Mouse (Mus musculus) embryonic fibroblast, embryonic 13.5 days (primary cell): ENCODE measurements around the gene BC067074. TPM values are rescaled to one million over a fixed set of nuclear protein-coding genes. Genes with fewer than 3 reads are reported as not detected.

Source experiments
- H3K27ac ChIP-seq: 2 replicates; pipeline ENCODE4 v1.5.1; 2012; ENCODE audit warnings: low read length, control low read depth, inconsistent platforms; ENCODE audit not compliant: insufficient read depth
- H3K4me1 ChIP-seq: 2 replicates; pipeline ENCODE4 v1.6.1; 2011; ENCODE audit warnings: low read length; ENCODE audit not compliant: control insufficient read depth, insufficient read depth
- H3K4me3 ChIP-seq: 2 replicates; pipeline ENCODE4 v1.5.1; 2011; ENCODE audit warnings: mild to moderate bottlenecking, control low read depth, low read length; ENCODE audit not compliant: insufficient read depth
- CTCF ChIP-seq: IDR thresholded peaks from 2 replicates; pipeline ENCODE4 v1.5.1; 2011; ENCODE audit warnings: mild to moderate bottlenecking, control low read depth, low read length, moderate library complexity, borderline replicate concordance; ENCODE audit not compliant: insufficient read depth
- POLR2A ChIP-seq: IDR thresholded peaks from 2 replicates; pipeline ENCODE4 v1.6.1; 2011; ENCODE audit warnings: low read depth, mild to moderate bottlenecking, control low read depth, low read length, moderate library complexity
- polyA plus RNA-seq: library from polyadenylated mRNA; stranded (reverse); fragments of >200 nt; gene quantifications from 2 replicates; pipeline ENCODE4 v1.2.4, GENCODE M21; 2011; ENCODE audit warnings: low read depth; ENCODE audit not compliant: missing spikeins, insufficient read length

BC067074 gene
- polyA plus RNA-seq, 1 experiment, result 8.4 TPM

DNA sequence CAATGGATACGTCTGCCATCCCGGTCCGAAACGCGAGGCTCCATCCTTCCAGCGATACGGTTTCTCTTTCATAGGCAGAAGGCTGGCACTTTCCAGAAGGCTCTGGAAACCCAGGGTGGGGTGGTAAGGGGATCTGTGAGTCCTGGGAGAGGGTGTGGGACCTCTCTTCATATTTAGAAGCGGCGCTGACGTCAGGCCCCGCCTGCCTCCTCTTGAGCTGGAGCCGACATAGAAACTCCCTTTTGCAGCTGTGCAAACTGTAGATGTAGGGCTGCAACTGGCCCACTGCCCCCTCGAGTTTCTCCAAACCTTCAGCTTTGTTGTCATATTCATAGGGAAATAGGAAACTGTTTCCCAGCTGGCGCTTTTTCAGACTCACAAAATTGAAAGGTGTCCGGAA lies 101.6 kb downstream of the BC067074 start:
- H3K4me1 ChIP-seq, result no peaks in the 10 kb centered on the region
- TF ChIP-seq CTCF (no peak), POLR2A (no peak)
- H3K4me3 ChIP-seq, result no peak overlapping the region
- H3K27ac ChIP-seq, result no peak overlapping the region

DNA sequence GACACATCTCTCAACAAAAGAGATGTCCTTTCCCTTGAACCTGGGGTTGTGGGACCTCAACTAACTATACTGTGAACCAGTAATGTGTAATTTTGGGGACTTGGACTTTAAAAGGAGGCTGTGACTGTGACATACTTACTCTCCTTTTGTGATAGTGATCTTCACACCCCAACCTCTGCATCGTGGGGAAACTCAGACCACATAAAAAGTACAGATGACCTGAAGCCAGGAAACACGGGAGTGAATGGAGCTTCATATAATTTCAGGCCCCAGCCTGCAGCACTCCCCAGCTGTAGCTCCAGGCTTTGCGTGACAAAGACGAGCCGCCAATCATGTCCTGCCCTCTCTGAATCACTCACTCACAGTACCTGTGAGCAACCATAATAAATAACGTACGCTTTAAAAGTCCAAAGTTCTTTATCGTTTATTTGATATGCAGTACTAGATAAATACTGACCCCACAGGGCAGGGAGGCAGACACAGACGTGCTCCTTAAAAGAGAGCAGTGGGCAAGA lies 104.1 kb downstream of the BC067074 start:
- Histone ChIP-seq H3K27ac (no peak overlapping the region), H3K4me3 (no peak overlapping the region), H3K4me1 (peaks cover 2% of the 10 kb centered on the region; the same call in 1 of the 2 replicates)
- TF ChIP-seq POLR2A (no peak), CTCF (no peak)

DNA sequence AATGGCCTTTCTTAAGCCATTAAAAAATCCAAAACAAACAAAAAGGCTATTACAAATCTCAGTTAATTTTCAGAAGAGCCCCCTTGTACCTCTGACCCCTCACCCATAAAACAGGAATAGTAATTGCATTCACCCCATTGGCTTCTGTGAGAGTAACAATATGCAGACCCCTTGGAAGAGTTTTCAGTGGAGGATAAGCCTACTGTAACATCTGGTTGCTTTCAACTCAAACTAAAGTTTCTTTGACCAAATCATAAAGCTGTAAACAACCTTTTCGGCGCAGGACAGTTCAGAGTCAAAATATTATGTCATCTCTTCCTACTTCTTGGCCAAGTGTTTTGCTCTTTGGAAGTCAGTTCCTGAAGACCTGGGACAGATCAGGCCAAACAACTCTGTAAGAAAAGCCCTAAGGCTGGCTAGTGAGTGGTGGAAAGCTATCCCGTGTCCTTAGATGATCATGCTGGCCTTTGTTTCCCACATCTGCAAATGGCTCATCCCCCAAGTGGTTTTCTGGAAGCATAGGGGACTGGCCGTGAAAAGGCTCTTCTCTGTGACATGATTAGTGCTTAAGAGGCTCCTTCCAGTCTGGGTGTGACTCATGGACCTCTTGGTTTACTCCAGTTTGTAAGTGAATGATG lies 108.5 kb downstream of the BC067074 start:
- no peak overlapping the region for H3K27ac ChIP-seq
- peaks cover 8% of the 10 kb centered on the region for H3K4me1 ChIP-seq
- no peak overlapping the region for H3K4me3 ChIP-seq
- no peak for TF ChIP-seq POLR2A
- TF ChIP-seq CTCF, result no peak

DNA sequence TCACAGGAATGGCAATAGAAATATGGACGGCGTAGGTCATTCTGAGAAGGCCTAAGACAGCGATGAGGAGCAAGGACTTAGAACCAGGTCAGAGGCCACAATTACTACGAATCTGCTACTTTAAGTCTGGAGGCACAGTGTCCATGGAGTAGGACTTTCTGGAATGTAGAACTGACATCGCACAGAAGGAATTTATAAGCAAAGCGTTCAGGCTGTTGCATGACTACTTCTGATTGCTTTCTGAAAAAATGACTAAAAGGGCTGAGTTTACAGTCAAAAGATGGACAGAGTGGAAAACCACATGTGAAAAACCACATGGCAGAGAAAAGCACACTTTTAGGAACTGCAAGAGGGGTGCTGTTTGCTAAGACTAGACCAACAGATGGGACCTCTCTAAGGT lies 110.7 kb downstream of the BC067074 start:
- H3K4me3 ChIP-seq, result no peak overlapping the region
- H3K4me1 ChIP-seq, result peaks cover 8% of the 10 kb centered on the region
- peak; percentile 21; the same call in 1 of the 2 replicates for TF ChIP-seq POLR2A
- TF ChIP-seq CTCF, result no peak
- peak overlapping the region; percentile 89 for H3K27ac ChIP-seq

DNA sequence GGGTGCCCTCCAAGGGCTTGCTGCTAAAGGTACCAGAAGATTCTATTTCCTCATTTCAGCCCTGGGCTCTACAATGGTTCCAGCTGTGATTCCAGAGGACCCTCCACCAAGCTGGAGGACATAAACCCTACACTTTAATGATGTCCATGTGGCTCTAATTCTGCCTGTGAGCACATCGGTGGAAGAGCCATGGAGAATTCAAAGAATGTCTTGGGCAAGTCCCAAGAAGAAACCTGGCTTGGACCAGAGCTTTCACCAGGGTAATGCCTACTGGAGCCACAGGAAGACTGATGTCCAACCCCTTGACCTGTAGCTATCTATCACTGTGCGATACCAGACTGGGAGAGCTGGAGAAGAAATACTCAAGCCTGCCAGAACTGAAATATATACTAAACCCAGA lies 111.2 kb downstream of the BC067074 start:
- no peak for TF ChIP-seq CTCF
- TF ChIP-seq POLR2A, result no peak
- peak overlapping the region; percentile 89 for H3K27ac ChIP-seq

DNA sequence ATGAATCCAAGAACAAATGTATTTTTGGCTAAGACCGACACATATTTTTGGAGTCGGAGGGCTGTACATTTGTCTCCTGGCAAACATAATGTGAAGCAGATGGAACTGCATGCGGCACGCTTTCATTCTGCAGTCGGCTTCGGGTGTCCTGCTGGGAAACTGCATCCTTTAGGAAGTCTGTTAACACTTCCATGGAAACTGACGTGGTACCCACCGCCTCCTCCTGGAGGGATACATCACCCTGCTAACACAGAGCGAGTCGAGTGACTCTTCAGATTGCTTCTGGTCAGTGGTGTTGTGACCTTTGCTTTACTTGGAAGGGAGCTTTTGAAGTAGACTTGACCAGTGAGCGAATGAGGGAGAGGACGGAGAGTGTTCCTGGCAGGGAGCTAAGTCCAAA lies 117.0 kb downstream of the BC067074 start:
- H3K4me1 ChIP-seq, result peaks cover 5% of the 10 kb centered on the region; the same call in 1 of the 2 replicates
- peak overlapping the region; percentile 7; the same call in 1 of the 2 replicates for H3K27ac ChIP-seq
- H3K4me3 ChIP-seq, result no peak overlapping the region
- no peak for TF ChIP-seq CTCF
- TF ChIP-seq POLR2A, result no peak

More for the DNA sequence above, 111.2 kb downstream of the BC067074 start:
- Histone ChIP-seq H3K4me1 (peaks cover 8% of the 10 kb centered on the region), H3K4me3 (no peak overlapping the region)

DNA sequence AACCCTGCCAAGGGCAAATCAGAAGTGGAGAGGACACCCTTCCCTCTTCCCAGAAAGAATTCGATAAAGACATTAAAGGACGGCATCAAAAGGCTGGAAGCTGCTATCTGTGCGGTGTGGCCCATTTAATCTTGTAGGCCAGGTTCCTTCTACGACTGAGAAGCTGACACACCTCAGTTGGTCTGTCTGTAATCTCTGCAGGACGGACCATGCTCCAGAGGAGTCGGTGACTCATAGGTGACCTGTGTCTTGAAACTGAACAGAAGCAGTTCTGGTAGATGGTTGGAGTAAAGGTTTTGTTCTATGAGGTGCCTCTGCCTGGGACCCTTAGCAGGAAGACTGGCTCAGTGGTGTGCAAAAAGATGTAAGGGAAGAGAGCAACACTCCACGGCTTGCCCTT lies 122.6 kb downstream of the BC067074 start:
- no peaks in the 10 kb centered on the region; the same call in 1 of the 2 replicates for H3K4me1 ChIP-seq
- no peak overlapping the region for H3K27ac ChIP-seq
- TF ChIP-seq POLR2A, result no peak
- TF ChIP-seq CTCF, result no peak
- H3K4me3 ChIP-seq, result no peak overlapping the region

DNA sequence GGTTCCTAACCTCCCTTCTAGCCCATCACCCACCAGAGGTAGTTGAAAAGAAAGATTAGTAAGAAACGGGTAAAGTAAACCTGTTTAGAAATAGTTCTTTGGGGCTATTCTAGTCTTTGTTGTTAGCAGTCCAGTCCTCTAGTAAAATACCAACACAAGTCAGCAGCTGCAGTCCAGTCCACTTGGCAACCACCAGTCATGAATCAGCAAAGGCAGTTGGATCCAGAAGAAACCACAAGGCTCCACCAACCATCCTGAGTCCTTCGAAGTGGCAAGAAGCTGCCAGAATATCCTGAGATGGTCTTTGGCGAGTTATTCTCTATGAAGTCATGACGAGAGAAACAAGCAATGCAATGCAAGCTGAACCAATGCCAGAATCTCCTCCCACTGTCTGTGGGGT lies 124.0 kb downstream of the BC067074 start:
- no peak overlapping the region for H3K4me3 ChIP-seq
- H3K4me1 ChIP-seq, result no peaks in the 10 kb centered on the region; the same call in 1 of the 2 replicates
- TF ChIP-seq POLR2A, result no peak
- H3K27ac ChIP-seq, result no peak overlapping the region

DNA sequence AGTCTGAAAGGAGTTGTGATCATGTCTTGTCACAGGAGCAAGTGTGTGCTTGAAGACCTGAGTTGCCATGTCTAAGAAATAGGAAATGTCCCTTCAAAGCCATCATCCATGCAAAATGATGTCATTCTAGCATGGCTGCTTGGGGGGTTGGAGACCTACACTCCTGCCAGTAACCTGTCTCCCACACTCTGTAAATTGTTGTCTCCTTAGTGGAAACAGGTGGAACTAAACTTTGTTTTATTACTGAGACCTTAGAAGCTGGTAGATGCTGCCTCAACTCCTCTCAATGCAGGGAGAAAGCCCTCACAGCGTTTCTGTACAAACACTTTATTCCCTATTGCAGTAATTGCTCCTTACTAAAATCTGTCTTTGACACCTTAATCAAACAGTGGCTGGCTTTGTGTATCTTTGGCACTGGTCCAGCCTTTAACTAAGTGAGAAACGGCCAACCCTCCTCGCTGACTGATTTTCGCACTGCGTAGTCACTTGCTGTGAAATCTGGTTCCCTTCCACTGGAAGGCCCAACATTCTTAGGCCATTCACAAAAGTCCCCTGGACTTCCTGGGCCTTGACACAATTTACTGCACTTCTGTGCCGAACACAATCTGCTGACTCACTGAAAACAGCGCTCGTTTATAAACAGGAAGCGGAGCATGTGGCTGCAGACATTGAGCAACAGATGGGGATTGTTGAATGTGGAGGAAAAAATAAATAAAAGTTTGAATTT lies 125.0 kb downstream of the BC067074 start:
- H3K4me1 ChIP-seq, result no peaks in the 10 kb centered on the region; the same call in 1 of the 2 replicates
- no peak overlapping the region for H3K27ac ChIP-seq
- TF ChIP-seq POLR2A (no peak), CTCF (no peak)
- no peak overlapping the region for H3K4me3 ChIP-seq

DNA sequence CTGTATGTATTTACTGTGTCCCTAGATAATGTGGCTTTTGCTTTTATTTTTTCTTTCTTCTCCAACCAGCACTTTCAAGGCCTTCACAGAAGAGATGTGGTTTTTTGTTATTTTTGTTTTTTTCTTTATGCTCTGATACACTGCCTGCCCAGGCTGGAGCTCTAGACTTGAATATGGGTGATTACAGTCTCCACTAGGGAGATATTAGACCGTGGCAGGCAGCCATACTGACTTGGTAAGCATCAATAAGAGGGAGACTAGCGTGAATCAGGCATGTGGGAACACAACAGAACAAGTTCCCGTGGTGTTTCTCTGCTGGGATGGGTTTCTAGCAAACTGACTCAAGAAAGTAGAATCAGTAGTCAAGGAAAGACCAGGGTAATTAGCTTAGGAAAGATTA lies 125.7 kb downstream of the BC067074 start:
- TF ChIP-seq CTCF (no peak), POLR2A (no peak)
- Histone ChIP-seq H3K27ac (no peak overlapping the region), H3K4me3 (no peak overlapping the region), H3K4me1 (no peaks in the 10 kb centered on the region; the same call in 1 of the 2 replicates)
